Mouse (Mus musculus) intestine, postnatal 0 days (tissue): Measurements from ENCODE around the gene Xpo4. TPM values are rescaled to one million over a fixed set of nuclear protein-coding genes. Genes with fewer than 3 reads are reported as not detected.

Source experiments
- ATAC-seq: fragments of 200-750 bp; cut with Nextera tagmentation; 2 replicates; pipeline ENCODE4 v1.8.0; 2017; ENCODE audit warnings: mild to moderate bottlenecking, moderate TSS enrichment, moderate library complexity
- H3K27ac ChIP-seq: fragments of 300-500 bp; sonication (generic); 2 replicates; pipeline ENCODE4 v1.5.1; 2014; ENCODE audit warnings: mild to moderate bottlenecking, low read depth, low read length, moderate library complexity
- H3K27me3 ChIP-seq: fragments of 300-500 bp; sonication (generic); replicated peaks from 2 replicates; pipeline ENCODE4 v1.6.1; 2014; ENCODE audit warnings: low read length, mixed read lengths; ENCODE audit not compliant: control insufficient read depth, insufficient read depth
- H3K36me3 ChIP-seq: fragments of 300-500 bp; sonication (generic); 2 replicates; pipeline ENCODE4 v1.6.1; 2014; ENCODE audit warnings: mild to moderate bottlenecking, moderate library complexity; ENCODE audit not compliant: control insufficient read depth, insufficient read depth
- H3K4me1 ChIP-seq: fragments of 300-500 bp; sonication (generic); replicated peaks from 2 replicates; pipeline ENCODE4 v1.6.1; 2014; ENCODE audit warnings: antibody characterized with exemption, low read length, mixed read lengths; ENCODE audit not compliant: control insufficient read depth, insufficient read depth
- H3K4me2 ChIP-seq: fragments of 300-500 bp; sonication (generic); replicated peaks from 2 replicates; pipeline ENCODE4 v1.6.1; 2014; ENCODE audit warnings: low read depth, mild to moderate bottlenecking, moderate library complexity
- H3K4me3 ChIP-seq: fragments of 300-500 bp; sonication (generic); 2 replicates; pipeline ENCODE4 v1.5.1; 2014; ENCODE audit warnings: low read depth, low read length
- H3K9ac ChIP-seq: fragments of 300-500 bp; sonication (generic); 2 replicates; pipeline ENCODE4 v1.6.1; 2014; ENCODE audit warnings: mild to moderate bottlenecking, low read depth, low read length
- H3K9me3 ChIP-seq: fragments of 300-500 bp; sonication (generic); 2 replicates; pipeline ENCODE4 v1.6.1; 2016; ENCODE audit warnings: mixed run types; ENCODE audit not compliant: control insufficient read depth
- CTCF ChIP-seq: sonication (generic); IDR thresholded peaks from 2 replicates; pipeline ENCODE4 v1.5.1; 2016; ENCODE audit warnings: low read depth, mild to moderate bottlenecking, control low read depth, antibody characterized with exemption, moderate library complexity
- WGBS: fragments of 180-500 bp; shearing (Covaris S2); extraction: QIAGEN DNeasy Blood & Tissue Kit; methylation state at CpG from one replicate; pipeline ENCODE4 v1.1.7; 2014; 5-methylcytosine and 5-hydroxymethylcytosine counted together
- polyA plus RNA-seq: library from polyadenylated mRNA; unstranded; fragments of >200 nt; fragmentation: Nextera tagmentation; extraction: Ambion mirVana; gene quantifications from 2 replicates; pipeline ENCODE4 v1.2.1, GENCODE M21; 2015

Xpo4 gene
- polyA plus RNA-seq, 1 experiment from 2014 or later, result 7.3 TPM

DNA sequence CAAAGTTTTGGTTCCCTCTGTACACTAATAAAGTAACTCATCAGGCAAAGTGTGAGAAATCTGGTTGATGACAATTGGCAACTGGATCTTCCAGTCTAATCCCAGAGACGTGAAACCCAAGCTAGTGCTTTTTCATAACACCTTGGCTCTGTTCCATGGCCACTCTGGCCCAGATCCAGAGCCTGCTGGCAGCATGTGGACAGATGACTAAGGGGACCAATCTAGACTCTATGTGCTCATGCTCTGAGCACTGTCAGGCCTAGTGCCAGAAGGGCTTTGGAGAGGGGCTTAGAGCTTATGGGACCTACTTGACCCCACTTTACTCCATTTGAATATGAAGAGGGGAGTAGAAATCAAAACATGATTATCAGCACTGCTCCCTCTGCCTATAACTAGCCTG is 57.7 kb downstream of the Xpo4 start:
- Histone ChIP-seq H3K4me1 (no peaks in the 10 kb centered on the region), H3K36me3 (peaks cover 12% of the 10 kb centered on the region; the same call in 1 of the 2 replicates), H3K9me3 (no peaks in the 10 kb centered on the region), H3K9ac (no peak overlapping the region), H3K27ac (no peak overlapping the region), H3K4me3 (no peak overlapping the region), H3K27me3 (no peaks in the 10 kb centered on the region), H3K4me2 (no peak overlapping the region)
- 6% methylated on average over 1 of the region's 1 CpGs for WGBS
- TF ChIP-seq CTCF, result no peak
- no peak for ATAC-seq

DNA sequence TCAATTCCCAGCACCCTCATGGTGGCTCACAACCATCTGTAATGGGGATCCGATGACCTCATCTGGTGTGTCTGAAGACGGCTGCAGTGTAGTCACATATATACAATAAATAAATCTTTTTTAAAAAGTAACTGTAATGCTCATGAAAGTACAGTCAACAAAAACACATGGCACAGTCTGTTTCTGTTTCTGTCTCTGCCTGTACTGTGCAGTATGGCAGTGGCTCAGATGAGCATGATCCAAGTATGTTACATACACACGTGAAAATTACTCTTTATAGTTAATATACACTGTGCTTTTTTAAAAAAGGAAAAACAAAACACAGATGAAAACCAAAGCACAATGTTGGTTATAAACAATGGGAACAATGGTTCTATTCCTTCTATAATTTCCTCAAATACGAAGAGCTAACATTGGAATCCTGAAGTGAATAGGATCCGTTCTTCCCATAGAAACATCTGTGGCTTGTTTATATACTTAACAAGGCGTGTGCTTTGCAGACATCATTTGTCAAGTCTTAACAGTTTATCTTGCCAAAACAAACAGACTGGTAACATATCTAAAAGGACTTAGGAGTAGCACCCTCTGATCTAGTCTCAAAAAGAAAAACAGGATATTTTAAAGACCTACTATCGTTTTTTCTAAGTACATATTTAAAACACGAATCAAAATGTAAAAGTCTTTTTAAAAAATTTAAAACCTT is 58.4 kb downstream of the Xpo4 start:
- peaks cover 19% of the 10 kb centered on the region; the same call in 1 of the 2 replicates for H3K36me3 ChIP-seq
- H3K4me3 ChIP-seq, result no peak overlapping the region
- WGBS, result 54% methylated on average over 8 of the region's 8 CpGs
- H3K4me1 ChIP-seq, result no peaks in the 10 kb centered on the region
- no peak overlapping the region for H3K9ac ChIP-seq
- H3K27ac ChIP-seq, result no peak overlapping the region
- no peaks in the 10 kb centered on the region for H3K9me3 ChIP-seq
- no peaks in the 10 kb centered on the region for H3K27me3 ChIP-seq
- no peak overlapping the region for H3K4me2 ChIP-seq
- TF ChIP-seq CTCF, result no peak
- ATAC-seq, result no peak

DNA sequence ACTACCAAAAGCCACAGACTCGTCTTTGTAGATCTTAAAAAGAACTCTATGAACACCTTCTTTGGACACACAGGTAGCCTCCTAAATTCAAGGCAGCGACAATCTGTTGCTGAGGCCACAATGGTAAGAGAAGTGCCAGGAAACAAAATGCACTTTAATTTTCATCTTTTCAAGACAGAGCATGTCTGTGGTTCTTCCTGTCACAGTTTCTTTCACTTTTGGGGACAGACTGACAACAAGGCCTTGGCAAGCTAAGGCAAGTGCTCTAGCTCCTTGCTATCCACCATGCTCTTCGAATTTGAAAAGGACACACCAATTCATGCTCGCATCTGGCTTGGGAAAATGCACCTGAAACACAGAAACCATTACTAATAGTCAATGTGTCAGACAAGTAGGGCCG is 72.0 kb downstream of the Xpo4 start:
- H3K27ac ChIP-seq, result no peak overlapping the region
- H3K27me3 ChIP-seq, result no peaks in the 10 kb centered on the region
- WGBS, result 96% methylated on average over 5 of the region's 5 CpGs
- no peaks in the 10 kb centered on the region for H3K9me3 ChIP-seq
- H3K36me3 ChIP-seq, result peaks cover 72% of the 10 kb centered on the region
- H3K4me2 ChIP-seq, result no peak overlapping the region
- no peak for ATAC-seq
- no peaks in the 10 kb centered on the region for H3K4me1 ChIP-seq
- TF ChIP-seq CTCF, result no peak
- no peak overlapping the region for H3K9ac ChIP-seq
- no peak overlapping the region for H3K4me3 ChIP-seq

DNA sequence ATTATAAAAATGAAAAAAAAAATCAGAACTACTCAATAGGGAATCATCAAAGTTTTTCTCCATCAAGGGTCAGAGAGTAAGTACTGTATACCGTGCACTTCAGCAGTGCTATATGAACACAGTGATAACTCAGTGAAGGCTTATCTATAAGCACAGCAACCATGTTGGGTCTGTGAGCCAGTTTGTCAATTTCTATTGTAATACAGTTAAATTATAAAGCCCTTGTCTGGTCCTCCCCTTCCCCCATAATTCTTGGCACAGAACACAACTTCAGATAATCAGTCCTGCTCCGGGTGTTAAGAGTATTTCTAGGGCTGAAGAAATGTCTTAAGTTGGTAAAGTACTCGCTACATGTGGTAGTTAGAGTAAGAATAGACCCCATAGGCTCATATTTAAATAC is 73.4 kb downstream of the Xpo4 start:
- no peak for TF ChIP-seq CTCF
- peaks cover 78% of the 10 kb centered on the region for H3K36me3 ChIP-seq
- H3K4me3 ChIP-seq, result no peak overlapping the region
- no peaks in the 10 kb centered on the region for H3K9me3 ChIP-seq
- H3K9ac ChIP-seq, result no peak overlapping the region
- WGBS, result 87% methylated on average over 3 of the region's 3 CpGs
- H3K4me1 ChIP-seq, result no peaks in the 10 kb centered on the region
- no peak overlapping the region for H3K4me2 ChIP-seq
- no peak for ATAC-seq
- no peak overlapping the region for H3K27ac ChIP-seq
- H3K27me3 ChIP-seq, result no peaks in the 10 kb centered on the region

DNA sequence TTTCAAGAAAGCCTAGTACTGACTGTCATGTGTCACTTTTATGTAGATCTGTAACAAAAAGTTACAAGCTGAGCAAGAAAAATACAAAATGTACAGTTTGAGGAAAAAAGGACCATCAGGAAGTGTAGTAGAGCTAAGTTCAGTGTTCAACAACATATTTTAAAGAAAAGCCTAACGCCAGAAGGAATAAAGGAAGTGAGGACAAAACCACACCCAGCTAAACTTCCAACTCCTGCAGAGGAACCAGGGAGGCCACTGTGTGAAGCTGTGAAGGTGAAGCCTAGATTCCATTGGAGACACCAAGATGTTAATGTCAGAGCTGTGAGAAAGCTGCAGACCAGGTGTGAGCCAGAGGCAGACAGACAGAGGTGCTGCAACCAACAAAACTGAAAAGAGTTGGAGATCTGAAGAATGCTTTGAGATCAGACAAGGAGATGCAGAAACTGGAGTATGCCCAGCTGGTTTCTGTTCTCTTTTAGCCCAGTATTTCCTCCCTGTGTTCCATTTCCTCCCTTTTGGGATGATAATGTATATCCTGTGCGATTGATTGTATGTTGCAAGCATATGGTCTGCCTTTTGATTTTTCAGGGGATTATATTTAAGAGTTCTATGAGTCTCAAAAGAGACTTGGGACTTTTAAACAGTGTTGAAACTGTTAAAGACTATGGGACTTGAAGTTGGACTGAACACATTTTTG is 88.7 kb downstream of the Xpo4 start:
- no peak for TF ChIP-seq CTCF
- Histone ChIP-seq H3K9me3 (0 out of 2 replicates have a peak, but pooled peaks cover 4% of the 10 kb centered on the region), H3K27ac (no peak overlapping the region), H3K4me1 (no peaks in the 10 kb centered on the region), H3K27me3 (no peaks in the 10 kb centered on the region), H3K4me3 (no peak overlapping the region), H3K36me3 (peaks cover 10% of the 10 kb centered on the region; the same call in 1 of the 2 replicates), H3K4me2 (no peak overlapping the region), H3K9ac (no peak overlapping the region)
- WGBS, result 92% methylated on average over 2 of the region's 2 CpGs
- no peak for ATAC-seq

DNA sequence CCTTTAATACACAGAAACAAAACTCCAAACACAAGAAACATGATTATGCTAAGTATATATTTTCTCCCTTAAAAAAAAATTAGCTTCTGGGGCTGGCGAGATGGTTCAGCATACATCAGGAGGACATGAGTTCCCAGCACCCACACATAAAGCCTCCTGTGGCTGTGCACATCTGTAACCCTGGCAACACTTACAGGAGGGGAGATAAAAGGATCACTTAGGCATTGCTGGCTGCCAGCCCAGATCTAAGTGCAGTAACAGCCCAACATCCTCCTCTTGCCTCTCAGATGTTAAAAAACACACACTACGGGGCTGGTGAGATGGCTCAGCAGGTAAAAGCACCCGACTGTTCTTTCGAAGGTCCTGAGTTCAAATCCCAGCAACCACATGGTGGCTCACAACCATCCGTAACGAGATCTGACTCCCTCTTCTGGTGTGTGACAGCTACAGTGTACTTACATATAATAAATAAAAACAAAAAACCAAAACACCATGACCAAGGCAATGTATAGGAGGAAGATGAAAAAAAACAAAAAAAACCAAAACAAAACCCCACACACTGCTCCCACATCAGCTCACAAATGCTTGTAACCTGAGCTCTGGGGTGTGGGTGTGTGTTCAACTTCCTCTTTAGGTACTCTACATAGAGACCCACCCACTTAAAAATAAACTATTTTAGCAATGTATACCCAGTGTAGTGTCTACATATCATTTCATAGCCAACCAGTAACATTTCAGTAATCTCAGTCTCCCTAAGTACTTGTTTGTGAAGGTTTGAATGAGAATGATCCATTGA is 90.2 kb downstream of the Xpo4 start:
- no peak overlapping the region for H3K4me2 ChIP-seq
- 0 out of 2 replicates have a peak, but pooled peaks cover 4% of the 10 kb centered on the region for H3K9me3 ChIP-seq
- H3K27me3 ChIP-seq, result no peaks in the 10 kb centered on the region
- no peak for ATAC-seq
- H3K36me3 ChIP-seq, result peaks cover 4% of the 10 kb centered on the region; the same call in 1 of the 2 replicates
- H3K9ac ChIP-seq, result no peak overlapping the region
- TF ChIP-seq CTCF, result no peak
- H3K4me3 ChIP-seq, result no peak overlapping the region
- no peaks in the 10 kb centered on the region for H3K4me1 ChIP-seq
- 79% methylated on average over 6 of the region's 6 CpGs for WGBS
- H3K27ac ChIP-seq, result no peak overlapping the region
